Mouse (Mus musculus) thymus, adult 18-20 months (tissue): ENCODE data around the gene Dysf.

Experiments used
- DNase-seq, 2 experiments: peaks; one replicate each; pipeline ENCODE4 v3.0.0; 2022; ENCODE audit warnings: mixed read lengths in 2 of 2

The Dysf gene

DNA sequence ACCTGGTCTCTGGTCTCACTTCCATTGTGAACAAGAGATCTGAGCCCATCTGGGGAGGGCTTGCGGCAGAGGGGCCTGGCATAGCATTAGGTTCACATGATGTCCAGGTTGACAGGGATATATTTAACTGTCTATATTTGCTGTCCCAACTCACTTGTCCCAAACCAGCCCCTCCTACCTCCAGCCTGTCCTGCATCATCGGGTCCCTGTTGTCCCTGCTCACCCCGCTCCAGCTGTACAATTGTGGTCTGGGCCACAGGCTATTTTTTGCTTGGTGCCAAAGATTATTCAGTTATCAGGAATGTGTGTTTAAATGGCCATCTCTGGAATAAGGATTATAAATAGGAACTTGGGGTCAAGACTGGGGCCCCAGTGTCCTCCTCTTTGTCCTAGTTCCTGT lies 235.0 kb downstream of the Dysf start:
- no peak for DNase-seq

- no peak for DNase-seq
These were observed 237.8 kb downstream of the Dysf start for GRCm38 (mm10) chr6:84246101-84246760.

- no peak for DNase-seq
These were observed 238.6 kb downstream of the Dysf start for GRCm38 (mm10) chr6:84246979-84247378.
